Mouse (Mus musculus): ENCODE measurements around the gene Slc13a2. TPM values are rescaled to one million over a fixed set of nuclear protein-coding genes. Genes with fewer than 3 reads are reported as not detected.
A peak's percentile ranks its signal among the peaks of the same experiment; 100 is the strongest.

Slc13a2 gene
- polyA plus RNA-seq, 1 experiment from 2014 or later: not detected

- H3K4me1 ChIP-seq (replicated peaks; ENCODE audit: control insufficient read depth, insufficient read depth, low read length): no peaks in the 10 kb centered on the region
- WGBS: 91% methylated on average over 14 of the region's 15 CpGs
- no peaks in the 10 kb centered on the region for H3K27me3 ChIP-seq (ENCODE audit: control insufficient read depth, insufficient read depth, low read length)
- DNase-seq (ENCODE audit: low spot score): no peak
- no peak overlapping the region for H3K27ac ChIP-seq
- no peak for ATAC-seq (ENCODE audit: low FRiP score)
- H3K36me3 ChIP-seq (replicated peaks; ENCODE audit: control insufficient read depth, insufficient read depth): no peaks in the 10 kb centered on the region
- no peak overlapping the region for H3K4me3 ChIP-seq (replicated peaks; ENCODE audit: low read length)
- H3K4me2 ChIP-seq (replicated peaks): no peak overlapping the region
- no peaks in the 10 kb centered on the region for H3K9me3 ChIP-seq (ENCODE audit: control insufficient read depth, low read length)
- H3K9ac ChIP-seq: no peak overlapping the region
Measured at GRCm38 (mm10) chr11:78367456-78368225, 54.4 kb downstream of the Slc13a2 start.

GRCm38 (mm10) chr11:78364103-78364502 lies 57.9 kb downstream of the Slc13a2 start:
- Histone ChIP-seq H3K9ac (no peak overlapping the region), H3K9me3 (ENCODE audit: control insufficient read depth, low read length) (no peaks in the 10 kb centered on the region), H3K4me2 (replicated peaks) (no peak overlapping the region), H3K36me3 (replicated peaks; ENCODE audit: control insufficient read depth, insufficient read depth) (no peaks in the 10 kb centered on the region), H3K27ac (no peak overlapping the region), H3K27me3 (ENCODE audit: control insufficient read depth, insufficient read depth, low read length) (no peaks in the 10 kb centered on the region), H3K4me1 (replicated peaks; ENCODE audit: control insufficient read depth, insufficient read depth, low read length) (no peaks in the 10 kb centered on the region), H3K4me3 (replicated peaks; ENCODE audit: low read length) (no peak overlapping the region)
- 65% methylated on average over 8 of the region's 8 CpGs for WGBS
- ATAC-seq (ENCODE audit: low FRiP score): no peak
- DNase-seq (ENCODE audit: low spot score): no peak

- H3K9ac ChIP-seq: no peak overlapping the region
- DNase-seq (ENCODE audit: low spot score) (no peak), ATAC-seq (ENCODE audit: low FRiP score) (no peak)
- no peak overlapping the region for H3K4me3 ChIP-seq (replicated peaks; ENCODE audit: low read length)
- H3K27ac ChIP-seq: no peak overlapping the region
- no peaks in the 10 kb centered on the region for H3K9me3 ChIP-seq (ENCODE audit: control insufficient read depth, low read length)
- WGBS: 85% methylated on average over 13 of the region's 13 CpGs
- H3K36me3 ChIP-seq (replicated peaks; ENCODE audit: control insufficient read depth, insufficient read depth): no peaks in the 10 kb centered on the region
- H3K4me1 ChIP-seq (replicated peaks; ENCODE audit: control insufficient read depth, insufficient read depth, low read length): no peaks in the 10 kb centered on the region
- H3K27me3 ChIP-seq (ENCODE audit: control insufficient read depth, insufficient read depth, low read length): no peaks in the 10 kb centered on the region
- H3K4me2 ChIP-seq (replicated peaks): no peak overlapping the region
Measured at GRCm38 (mm10) chr11:78363309-78364007, 58.6 kb downstream of the Slc13a2 start.

- no peaks in the 10 kb centered on the region for H3K27me3 ChIP-seq (ENCODE audit: control insufficient read depth, insufficient read depth, low read length)
- no peak for DNase-seq (ENCODE audit: low spot score)
- no peak overlapping the region for H3K4me3 ChIP-seq (replicated peaks; ENCODE audit: low read length)
- no peak; the same call in 1 of the 2 replicates for ATAC-seq (ENCODE audit: low FRiP score)
- H3K4me2 ChIP-seq (replicated peaks): no peak overlapping the region
- no peak overlapping the region for H3K27ac ChIP-seq
- H3K4me1 ChIP-seq (replicated peaks; ENCODE audit: control insufficient read depth, insufficient read depth, low read length): no peaks in the 10 kb centered on the region
- H3K36me3 ChIP-seq (replicated peaks; ENCODE audit: control insufficient read depth, insufficient read depth): no peaks in the 10 kb centered on the region
- H3K9ac ChIP-seq: 0 out of 2 replicates have a peak overlapping the region, but pooled peaks have one; percentile 20
- H3K9me3 ChIP-seq (ENCODE audit: control insufficient read depth, low read length): no peaks in the 10 kb centered on the region
- WGBS: 57% methylated on average over 2 of the region's 2 CpGs
Measured at GRCm38 (mm10) chr11:78360789-78361131, 61.3 kb downstream of the Slc13a2 start.

GRCm38 (mm10) chr11:78360125-78360788 lies 61.8 kb downstream of the Slc13a2 start:
- ATAC-seq (ENCODE audit: low FRiP score): peak; percentile 69; the same call in 1 of the 2 replicates
- WGBS: 14% methylated on average over 13 of the region's 13 CpGs

GRCm38 (mm10) chr11:78358330-78359007 lies 63.5 kb downstream of the Slc13a2 start:
- Histone ChIP-seq H3K4me3 (replicated peaks; ENCODE audit: low read length) (no peak overlapping the region), H3K4me1 (replicated peaks; ENCODE audit: control insufficient read depth, insufficient read depth, low read length) (no peaks in the 10 kb centered on the region), H3K4me2 (replicated peaks) (no peak overlapping the region), H3K9me3 (ENCODE audit: control insufficient read depth, low read length) (no peaks in the 10 kb centered on the region), H3K9ac (no peak overlapping the region), H3K36me3 (replicated peaks; ENCODE audit: control insufficient read depth, insufficient read depth) (no peaks in the 10 kb centered on the region), H3K27me3 (ENCODE audit: control insufficient read depth, insufficient read depth, low read length) (no peaks in the 10 kb centered on the region), H3K27ac (no peak overlapping the region)
- DNase-seq (ENCODE audit: low spot score): no peak
- no peak for ATAC-seq (ENCODE audit: low FRiP score)
- WGBS: 11% methylated on average over 22 of the region's 22 CpGs

More at GRCm38 (mm10) chr11:78360125-78360788, 61.8 kb downstream of the Slc13a2 start:
- no peaks in the 10 kb centered on the region for H3K9me3 ChIP-seq (ENCODE audit: control insufficient read depth, low read length)
- H3K27me3 ChIP-seq (ENCODE audit: control insufficient read depth, insufficient read depth, low read length): no peaks in the 10 kb centered on the region
- peak overlapping the region; percentile 22 for H3K4me3 ChIP-seq (replicated peaks; ENCODE audit: low read length)
- no peaks in the 10 kb centered on the region for H3K4me1 ChIP-seq (replicated peaks; ENCODE audit: control insufficient read depth, insufficient read depth, low read length)
- H3K36me3 ChIP-seq (replicated peaks; ENCODE audit: control insufficient read depth, insufficient read depth): no peaks in the 10 kb centered on the region
- peak overlapping the region; percentile 49 for H3K4me2 ChIP-seq (replicated peaks)
- no peak overlapping the region for H3K27ac ChIP-seq
- 0 out of 2 replicates have a peak overlapping the region, but pooled peaks have one; percentile 20 for H3K9ac ChIP-seq
- DNase-seq (ENCODE audit: low spot score): peak; percentile 79

GRCm38 (mm10) chr11:78355471-78356238 lies 66.4 kb downstream of the Slc13a2 start:
- Histone ChIP-seq H3K4me2 (replicated peaks) (no peak overlapping the region), H3K36me3 (replicated peaks; ENCODE audit: control insufficient read depth, insufficient read depth) (no peaks in the 10 kb centered on the region), H3K27me3 (ENCODE audit: control insufficient read depth, insufficient read depth, low read length) (no peaks in the 10 kb centered on the region), H3K9ac (no peak overlapping the region), H3K4me3 (replicated peaks; ENCODE audit: low read length) (no peak overlapping the region), H3K4me1 (replicated peaks; ENCODE audit: control insufficient read depth, insufficient read depth, low read length) (no peaks in the 10 kb centered on the region), H3K9me3 (ENCODE audit: control insufficient read depth, low read length) (no peaks in the 10 kb centered on the region), H3K27ac (no peak overlapping the region)
- ATAC-seq (ENCODE audit: low FRiP score) (no peak; the same call in 1 of the 2 replicates), DNase-seq (ENCODE audit: low spot score) (peak; percentile 79)
- 29% methylated on average over 4 of the region's 4 CpGs for WGBS

- WGBS: 88% methylated on average over 6 of the region's 6 CpGs
- no peak overlapping the region for H3K4me3 ChIP-seq (replicated peaks; ENCODE audit: low read length)
- H3K4me2 ChIP-seq (replicated peaks): no peak overlapping the region
- no peak overlapping the region for H3K27ac ChIP-seq
- H3K27me3 ChIP-seq (ENCODE audit: control insufficient read depth, insufficient read depth, low read length): no peaks in the 10 kb centered on the region
- no peaks in the 10 kb centered on the region for H3K4me1 ChIP-seq (replicated peaks; ENCODE audit: control insufficient read depth, insufficient read depth, low read length)
- ATAC-seq (ENCODE audit: low FRiP score) (no peak), DNase-seq (ENCODE audit: low spot score) (no peak)
- H3K9ac ChIP-seq: no peak overlapping the region
- H3K36me3 ChIP-seq (replicated peaks; ENCODE audit: control insufficient read depth, insufficient read depth): no peaks in the 10 kb centered on the region
- H3K9me3 ChIP-seq (ENCODE audit: control insufficient read depth, low read length): no peaks in the 10 kb centered on the region
Measured at GRCm38 (mm10) chr11:78354905-78355304, 67.1 kb downstream of the Slc13a2 start.
